Mouse (Mus musculus) layer of hippocampus, postnatal 10 days (tissue): Measurements from ENCODE around the gene Rcan3. TPM values are rescaled to one million over a fixed set of nuclear protein-coding genes. Genes with fewer than 3 reads are reported as not detected.

Experiments used
- DNase-seq, 2 experiments: peaks; one replicate each; pipeline ENCODE4 v3.0.0; 2021; ENCODE audit warnings: low spot score in 2 of 2
- long read RNA-seq: library from polyadenylated mRNA; stranded (forward); transcript quantifications from one replicate; pipeline ENCODE4 v2.0.0, GENCODE M21; 2023
- total RNA-seq, 2 experiments: library from RNA; stranded (reverse); gene quantifications; 2 replicates each; pipeline ENCODE4 v1.2.3; 2021

Rcan3 gene
- total RNA-seq: 10 to 100 TPM; 45.8 to 46.2 TPM
- long read RNA-seq, full-length matches to known transcripts: 2 of 14 reads
- long read RNA-seq, partial matches to known transcripts: 0 of 14 reads
- long read RNA-seq, other reads (novel, unspliced or antisense): 12 of 14 reads

- DNase-seq: peak; percentile 61 to 79
These were observed at the start of gene Rcan3 for GRCm38 (mm10) chr4:135433443-135434394. Rcan3 (minus strand) TSS chr4:135433853.

GRCm38 (mm10) chr4:135480370-135480769, 46.7 kb upstream of the Rcan3 start:
- DNase-seq: no peak

- DNase-seq: no peak
These were observed 44.2 kb upstream of the Rcan3 start for GRCm38 (mm10) chr4:135477851-135478250.

GRCm38 (mm10) chr4:135463406-135463805, 29.8 kb upstream of the Rcan3 start:
- DNase-seq: no peak

- no peak for DNase-seq
These were observed 19.9 kb upstream of the Rcan3 start for GRCm38 (mm10) chr4:135453572-135453971.

GRCm38 (mm10) chr4:135453164-135453563, 19.5 kb upstream of the Rcan3 start:
- no peak for DNase-seq

GRCm38 (mm10) chr4:135451360-135452015, 17.8 kb upstream of the Rcan3 start:
- DNase-seq: no peak

GRCm38 (mm10) chr4:135442473-135442872, 8.8 kb upstream of the Rcan3 start:
- no peak for DNase-seq

GRCm38 (mm10) chr4:135439904-135440522, 6.4 kb upstream of the Rcan3 start:
- peak in 1 of 2 experiments; percentile 24 for DNase-seq

- no peak for DNase-seq
These were observed 5.6 kb upstream of the Rcan3 start for GRCm38 (mm10) chr4:135439188-135439647.

GRCm38 (mm10) chr4:135437924-135438323, 4.3 kb upstream of the Rcan3 start:
- no peak for DNase-seq

GRCm38 (mm10) chr4:135436291-135436690, 2.6 kb upstream of the Rcan3 start:
- no peak for DNase-seq

- DNase-seq: peak; percentile 18 to 31
These were observed 739 bp upstream of the Rcan3 start for GRCm38 (mm10) chr4:135434395-135434789.

- peak in 1 of 2 experiments; percentile 15 for DNase-seq
These were observed 589 bp downstream of the Rcan3 start for GRCm38 (mm10) chr4:135433086-135433442.

- DNase-seq: no peak
These were observed 3.5 kb downstream of the Rcan3 start for GRCm38 (mm10) chr4:135429990-135430760.

GRCm38 (mm10) chr4:135429383-135429782, 4.3 kb downstream of the Rcan3 start:
- DNase-seq: no peak

- no peak for DNase-seq
These were observed 7.1 kb downstream of the Rcan3 start for GRCm38 (mm10) chr4:135426587-135426986.

GRCm38 (mm10) chr4:135425625-135426024, 8.0 kb downstream of the Rcan3 start:
- peak; percentile 44 to 63 for DNase-seq

- no peak for DNase-seq
These were observed 12.7 kb downstream of the Rcan3 start for GRCm38 (mm10) chr4:135420961-135421360.

GRCm38 (mm10) chr4:135420416-135420815, 13.2 kb downstream of the Rcan3 start:
- DNase-seq: no peak

GRCm38 (mm10) chr4:135419996-135420395, 13.7 kb downstream of the Rcan3 start:
- no peak for DNase-seq
